Mouse (Mus musculus): ENCODE measurements at regions not wholly inside any gene's neighbourhood (a gene's known extent, or its start where the extent isn't known, plus 50 kb on each side); places are given as distances from the start of the nearest gene placed in this dataset.

DNA sequence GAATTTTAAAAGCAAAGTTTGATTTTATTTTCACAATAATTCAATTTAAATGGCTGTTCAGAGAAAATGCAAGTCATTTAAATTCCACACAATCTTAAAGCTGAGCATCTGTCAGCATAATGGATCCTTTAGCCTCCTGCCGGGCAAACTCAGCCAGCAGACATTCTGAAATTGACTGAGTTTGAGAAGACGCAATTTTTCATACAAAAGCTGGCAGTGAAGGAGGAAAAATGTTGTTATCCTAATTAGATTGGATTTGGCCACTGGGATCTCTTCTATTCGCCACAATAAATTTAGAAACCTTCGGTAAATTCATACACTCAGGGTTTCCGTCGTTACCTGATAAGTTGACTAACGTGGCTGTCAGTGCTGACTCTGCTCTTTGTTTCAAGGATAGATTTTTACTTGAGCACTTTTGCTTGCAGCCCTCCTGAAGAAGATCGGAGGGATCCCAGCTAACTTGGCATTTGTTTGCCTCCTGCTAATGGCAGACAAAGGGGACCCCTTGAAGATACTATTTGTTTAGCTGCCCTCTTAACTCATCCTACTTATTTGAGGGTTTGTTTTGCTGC, 244.9 kb upstream of the Fsip2 start:
- TF ChIP-seq CTCF (IDR thresholded peaks at IDR 0.05; ENCODE audit: borderline replicate concordance, insufficient read depth, low read depth, low read length) (no peak), POLR2A (IDR thresholded peaks at IDR 0.05; ENCODE audit: borderline replicate concordance, insufficient read depth, low read length) (no peak)
- no peak overlapping the region for H3K27ac ChIP-seq (ENCODE audit: insufficient read depth, low read length)
- H3K4me3 ChIP-seq (replicated peaks; ENCODE audit: insufficient read depth, low read depth, low read length) = no peak overlapping the region
- H3K4me1 ChIP-seq (ENCODE audit: control insufficient read depth, insufficient read depth, low read length) = no peaks in the 10 kb centered on the region
- 13% methylated on average over 8 of the region's 8 CpGs for WGBS
- peak in 1 of 2 experiments; percentile 21 for DNase-seq
- H3K27me3 ChIP-seq (ENCODE audit: control insufficient read depth, insufficient read depth, low read length) = no peaks in the 10 kb centered on the region

GRCm38 (mm10) chr2:82701851-82702250, 241.6 kb upstream of the Fsip2 start:
- WGBS = 44% methylated on average over 2 of the region's 2 CpGs
- peak in 1 of 2 experiments; percentile 24 for DNase-seq
- H3K4me1 ChIP-seq (ENCODE audit: control insufficient read depth, insufficient read depth, low read length) = no peaks in the 10 kb centered on the region

GRCm38 (mm10) chr2:82715773-82716172, 227.7 kb upstream of the Fsip2 start:
- Histone ChIP-seq H3K27ac (ENCODE audit: insufficient read depth, low read length) (no peak overlapping the region), H3K27me3 (ENCODE audit: control insufficient read depth, insufficient read depth, low read length) (no peaks in the 10 kb centered on the region), H3K4me1 (ENCODE audit: control insufficient read depth, insufficient read depth, low read length) (no peaks in the 10 kb centered on the region), H3K4me3 (replicated peaks; ENCODE audit: insufficient read depth, low read depth, low read length) (no peak overlapping the region)
- 48% methylated on average over 3 of the region's 3 CpGs for WGBS
- TF ChIP-seq CTCF (IDR thresholded peaks at IDR 0.05; ENCODE audit: borderline replicate concordance, insufficient read depth, low read depth, low read length) = no peak
- TF ChIP-seq POLR2A (IDR thresholded peaks at IDR 0.05; ENCODE audit: borderline replicate concordance, insufficient read depth, low read length) = no peak
- DNase-seq = peak in 1 of 2 experiments; percentile 2

More at GRCm38 (mm10) chr2:82701851-82702250, 241.6 kb upstream of the Fsip2 start:
- no peaks in the 10 kb centered on the region for H3K27me3 ChIP-seq (ENCODE audit: control insufficient read depth, insufficient read depth, low read length)
- H3K27ac ChIP-seq (ENCODE audit: insufficient read depth, low read length) = no peak overlapping the region
- no peak overlapping the region for H3K4me3 ChIP-seq (replicated peaks; ENCODE audit: insufficient read depth, low read depth, low read length)
- TF ChIP-seq CTCF (IDR thresholded peaks at IDR 0.05; ENCODE audit: borderline replicate concordance, insufficient read depth, low read depth, low read length) (no peak), POLR2A (IDR thresholded peaks at IDR 0.05; ENCODE audit: borderline replicate concordance, insufficient read depth, low read length) (no peak)
